Mouse (Mus musculus) liver, embryonic 11.5 days (tissue): ENCODE measurements around the gene Kitl. TPM values are rescaled to one million over a fixed set of nuclear protein-coding genes. Genes with fewer than 3 reads are reported as not detected.

ENCODE experiments used
- ATAC-seq: fragments of 200-750 bp; cut with Nextera tagmentation; replicated peaks from 2 replicates; pipeline ENCODE4 v1.8.0; 2017; ENCODE audit warnings: moderate number of reproducible peaks, mild to moderate bottlenecking, moderate TSS enrichment, moderate library complexity; ENCODE audit not compliant: low FRiP score
- DNase-seq: peaks from one replicate; pipeline ENCODE4 v3.0.0-alpha.2; 2017; ENCODE audit warnings: low spot score
- H3K27ac ChIP-seq: fragments of 300-500 bp; sonication (generic); 2 replicates; pipeline ENCODE4 v1.5.1; 2014; ENCODE audit warnings: mild to moderate bottlenecking, low read depth, low read length, control low read depth
- H3K27me3 ChIP-seq: fragments of 300-500 bp; sonication (generic); replicated peaks from 2 replicates; pipeline ENCODE4 v1.6.1; 2014; ENCODE audit warnings: low read length, mixed read lengths; ENCODE audit not compliant: control insufficient read depth, insufficient read depth
- H3K36me3 ChIP-seq: fragments of 300-500 bp; sonication (generic); 2 replicates; pipeline ENCODE4 v1.6.1; 2014; ENCODE audit warnings: mild to moderate bottlenecking, low read length, moderate library complexity, mixed read lengths; ENCODE audit not compliant: control insufficient read depth, insufficient read depth
- H3K4me1 ChIP-seq: fragments of 300-500 bp; sonication (generic); replicated peaks from 2 replicates; pipeline ENCODE4 v1.6.1; 2014; ENCODE audit warnings: low read length, mixed read lengths; ENCODE audit not compliant: control insufficient read depth, insufficient read depth
- H3K4me2 ChIP-seq: fragments of 300-500 bp; sonication (generic); 2 replicates; pipeline ENCODE4 v1.6.1; 2014; ENCODE audit warnings: mild to moderate bottlenecking, control low read depth, moderate library complexity
- H3K4me3 ChIP-seq: fragments of 300-500 bp; sonication (generic); 2 replicates; pipeline ENCODE4 v1.5.1; 2014; ENCODE audit warnings: low read depth, low read length, control low read depth
- H3K9ac ChIP-seq: fragments of 300-500 bp; sonication (generic); 2 replicates; pipeline ENCODE4 v1.6.1; 2014; ENCODE audit warnings: low read depth, low read length, control low read depth
- H3K9me3 ChIP-seq: fragments of 300-500 bp; sonication (generic); 2 replicates; pipeline ENCODE4 v1.6.1; 2016; ENCODE audit warnings: low read length, inconsistent platforms, mixed read lengths; ENCODE audit not compliant: control insufficient read depth
- WGBS: fragments of 180-500 bp; shearing (Covaris S2); extraction: QIAGEN DNeasy Blood & Tissue Kit; methylation state at CpG from one replicate; pipeline ENCODE4 v1.1.7; 2014; 5-methylcytosine and 5-hydroxymethylcytosine counted together
- polyA plus RNA-seq: library from polyadenylated mRNA; unstranded; fragments of >200 nt; fragmentation: Nextera tagmentation; extraction: Ambion mirVana; gene quantifications from 2 replicates; pipeline ENCODE4 v1.2.1, GENCODE M21; 2014

The Kitl gene
- polyA plus RNA-seq, 1 experiment from 2014 or later, result 24.0 TPM

- H3K4me2 ChIP-seq, result no peak overlapping the region; the same call in 1 of the 2 replicates
- no peaks in the 10 kb centered on the region for H3K9me3 ChIP-seq
- H3K9ac ChIP-seq, result no peak overlapping the region
- H3K27me3 ChIP-seq, result peaks cover 19% of the 10 kb centered on the region
- no peaks in the 10 kb centered on the region for H3K36me3 ChIP-seq
- 64% methylated on average over 17 of the region's 17 CpGs for WGBS
- no peak overlapping the region for H3K27ac ChIP-seq
- peaks cover 6% of the 10 kb centered on the region; the same call in 1 of the 2 replicates for H3K4me1 ChIP-seq
- DNase-seq, result no peak
- no peak overlapping the region for H3K4me3 ChIP-seq
- no peak for ATAC-seq
These were observed 4.1 kb downstream of the Kitl start for GRCm38 (mm10) chr10:100019246-100020195.

DNA sequence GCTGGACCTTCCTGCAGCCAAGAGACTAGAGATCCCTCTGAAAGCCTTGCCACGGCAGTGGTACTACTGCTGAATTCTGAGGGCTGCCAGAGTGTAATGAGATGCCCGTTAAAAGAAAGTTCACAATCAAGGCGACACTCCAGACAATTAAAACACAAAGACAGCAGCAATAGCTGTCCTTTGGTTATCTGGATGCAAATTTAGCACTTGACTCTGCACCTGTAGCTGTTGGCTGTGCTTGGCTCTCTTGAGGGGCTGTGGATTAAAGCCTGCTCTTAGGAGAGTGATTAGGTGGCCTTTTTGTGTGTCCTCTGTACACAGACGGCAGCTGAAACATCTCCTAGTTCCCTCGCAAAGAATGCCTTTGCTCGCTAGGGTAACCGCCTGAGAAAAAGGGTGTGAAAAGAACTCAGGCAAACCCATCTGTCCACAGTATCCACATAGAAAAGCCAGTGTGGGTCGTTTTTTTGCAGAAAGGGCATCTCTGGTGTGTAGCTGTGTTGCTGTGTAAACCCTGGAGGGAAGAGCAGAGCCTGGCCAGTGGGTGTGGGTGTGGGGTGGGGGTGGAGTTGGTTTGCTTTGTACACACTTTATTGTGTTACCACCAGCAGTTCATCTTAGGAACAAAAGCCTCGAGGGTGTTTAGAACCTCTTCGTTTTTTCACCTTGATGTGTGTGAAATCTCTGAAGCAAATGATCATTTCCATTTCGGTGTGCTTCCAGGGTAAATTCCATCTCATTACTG lies 6.8 kb downstream of the Kitl start:
- Histone ChIP-seq H3K4me2 (no peak overlapping the region), H3K4me1 (0 out of 2 replicates have a peak, but pooled peaks cover 6% of the 10 kb centered on the region), H3K27ac (no peak overlapping the region), H3K4me3 (no peak overlapping the region), H3K36me3 (no peaks in the 10 kb centered on the region), H3K9me3 (no peaks in the 10 kb centered on the region), H3K9ac (no peak overlapping the region), H3K27me3 (peaks cover 3% of the 10 kb centered on the region)
- DNase-seq (no peak), ATAC-seq (no peak)
- 64% methylated on average over 11 of the region's 11 CpGs for WGBS

DNA sequence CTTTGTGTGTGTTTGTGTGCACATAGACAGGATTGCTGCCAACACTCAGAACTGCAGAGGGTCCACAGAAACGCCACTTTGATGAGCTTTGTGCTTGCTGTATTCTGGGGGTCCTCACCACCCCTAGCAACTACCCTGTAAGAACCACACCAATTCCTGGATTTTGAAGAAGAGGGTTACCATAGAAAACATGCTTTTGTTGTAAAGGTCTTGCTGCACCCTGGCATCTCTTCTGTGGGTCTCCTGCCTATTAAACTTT lies 7.3 kb downstream of the Kitl start:
- DNase-seq, result no peak
- Histone ChIP-seq H3K9ac (no peak overlapping the region), H3K4me1 (0 out of 2 replicates have a peak, but pooled peaks cover 6% of the 10 kb centered on the region), H3K4me2 (no peak overlapping the region), H3K36me3 (no peaks in the 10 kb centered on the region), H3K4me3 (no peak overlapping the region), H3K27me3 (0 out of 2 replicates have a peak, but pooled peaks cover 3% of the 10 kb centered on the region), H3K27ac (no peak overlapping the region), H3K9me3 (no peaks in the 10 kb centered on the region)
- no peak for ATAC-seq
- WGBS, result 69% methylated on average over 1 of the region's 1 CpGs

GRCm38 (mm10) chr10:100025665-100026064 lies 10.2 kb downstream of the Kitl start:
- Histone ChIP-seq H3K36me3 (no peaks in the 10 kb centered on the region), H3K4me2 (no peak overlapping the region), H3K27ac (no peak overlapping the region), H3K9me3 (no peaks in the 10 kb centered on the region), H3K4me3 (no peak overlapping the region), H3K4me1 (0 out of 2 replicates have a peak, but pooled peaks cover 3% of the 10 kb centered on the region), H3K27me3 (no peaks in the 10 kb centered on the region), H3K9ac (no peak overlapping the region)
- 38% methylated on average over 8 of the region's 8 CpGs for WGBS
- ATAC-seq (no peak), DNase-seq (no peak)

- H3K27me3 ChIP-seq, result no peaks in the 10 kb centered on the region
- H3K9ac ChIP-seq, result no peak overlapping the region
- peak overlapping the region; percentile 64; the same call in 1 of the 2 replicates for H3K27ac ChIP-seq
- H3K4me1 ChIP-seq, result 0 out of 2 replicates have a peak, but pooled peaks cover 6% of the 10 kb centered on the region
- H3K9me3 ChIP-seq, result no peaks in the 10 kb centered on the region
- no peak overlapping the region for H3K4me2 ChIP-seq
- no peak overlapping the region for H3K4me3 ChIP-seq
- H3K36me3 ChIP-seq, result no peaks in the 10 kb centered on the region
- WGBS, result 79% methylated on average over 1 of the region's 1 CpGs
- DNase-seq (no peak), ATAC-seq (no peak)
These were observed 11.3 kb downstream of the Kitl start for GRCm38 (mm10) chr10:100026778-100027177.

DNA sequence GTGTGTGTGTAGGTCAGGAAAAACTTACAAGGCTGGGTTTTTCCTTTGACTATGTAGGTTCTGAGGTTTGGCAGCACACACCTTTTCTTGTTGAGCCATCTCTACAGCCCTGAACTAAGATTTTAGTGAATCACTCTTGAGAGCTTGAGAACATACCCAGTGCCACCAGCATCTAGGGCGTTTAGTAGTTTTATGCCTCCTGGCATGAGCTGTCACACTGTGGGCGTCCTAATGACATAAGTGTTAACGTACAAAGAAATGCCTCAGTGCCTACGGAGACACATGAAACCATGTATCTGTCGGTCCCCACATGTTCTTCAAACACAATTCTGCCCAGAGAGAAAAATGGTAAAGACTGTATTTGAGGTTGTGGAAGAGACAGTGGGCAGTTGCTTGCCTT lies 15.0 kb downstream of the Kitl start:
- Histone ChIP-seq H3K36me3 (no peaks in the 10 kb centered on the region), H3K27ac (no peak overlapping the region), H3K9ac (no peak overlapping the region), H3K4me1 (0 out of 2 replicates have a peak, but pooled peaks cover 3% of the 10 kb centered on the region), H3K9me3 (no peaks in the 10 kb centered on the region), H3K4me2 (no peak overlapping the region), H3K4me3 (no peak overlapping the region), H3K27me3 (no peaks in the 10 kb centered on the region)
- ATAC-seq, result no peak
- DNase-seq, result no peak
- WGBS, result 79% methylated on average over 5 of the region's 5 CpGs

- Histone ChIP-seq H3K27ac (no peak overlapping the region), H3K4me1 (0 out of 2 replicates have a peak, but pooled peaks cover 3% of the 10 kb centered on the region), H3K27me3 (no peaks in the 10 kb centered on the region), H3K4me3 (no peak overlapping the region), H3K36me3 (no peaks in the 10 kb centered on the region), H3K4me2 (peak overlapping the region; percentile 35; the same call in 1 of the 2 replicates), H3K9ac (no peak overlapping the region), H3K9me3 (no peaks in the 10 kb centered on the region)
- 72% methylated on average over 12 of the region's 12 CpGs for WGBS
- DNase-seq, result no peak
- ATAC-seq, result no peak
These were observed 15.6 kb downstream of the Kitl start for GRCm38 (mm10) chr10:100030980-100031516.

GRCm38 (mm10) chr10:100031631-100032030 lies 16.2 kb downstream of the Kitl start:
- 14% methylated on average over 11 of the region's 11 CpGs for WGBS
- Histone ChIP-seq H3K9ac (no peak overlapping the region), H3K36me3 (no peaks in the 10 kb centered on the region), H3K27me3 (no peaks in the 10 kb centered on the region), H3K27ac (no peak overlapping the region), H3K9me3 (no peaks in the 10 kb centered on the region), H3K4me2 (peak overlapping the region; percentile 35), H3K4me1 (0 out of 2 replicates have a peak, but pooled peaks cover 3% of the 10 kb centered on the region), H3K4me3 (no peak overlapping the region)
- ATAC-seq, result no peak
- no peak for DNase-seq
